Mouse (Mus musculus): Measurements from ENCODE around the gene Nipsnap1.

DNA sequence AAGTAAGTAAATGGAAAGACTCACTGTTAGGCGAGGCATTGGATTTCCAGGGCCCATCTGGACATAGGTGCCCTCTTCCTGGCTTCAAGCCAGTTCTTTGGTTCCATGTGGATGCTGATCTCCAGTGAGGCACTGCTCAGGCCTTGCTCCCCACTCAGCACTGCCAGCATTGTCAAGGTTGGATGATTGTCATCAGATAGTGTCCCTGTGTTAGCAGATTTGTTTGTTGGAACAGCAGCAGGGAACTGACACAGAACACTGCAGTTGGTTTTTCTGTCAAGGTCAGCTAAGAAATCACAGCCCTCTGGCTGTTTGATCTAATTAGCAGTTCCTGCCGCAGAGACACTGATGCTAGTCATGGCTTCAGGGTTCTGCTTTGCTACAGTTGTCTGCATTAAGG lies 47.5 kb downstream of the Nipsnap1 start:
- no peak for TF ChIP-seq POLR2AphosphoS2 (IDR thresholded peaks at IDR 0.05; ENCODE audit: low read depth, low read length)
- TF ChIP-seq MAX (IDR thresholded peaks at IDR 0.05; ENCODE audit: low read length), result no peak
- no peak for TF ChIP-seq CTCF (conservative IDR thresholded peaks at IDR 0.05 in 1 of 2, IDR thresholded peaks at IDR 0.05 in 1 of 2; ENCODE audit: low read depth in 2 of 2, low read length in 2 of 2)
- no peak for TF ChIP-seq E2F4 (IDR thresholded peaks at IDR 0.05; ENCODE audit: insufficient replicate concordance, low read depth, low read length)
- no peak for TF ChIP-seq NELFE (IDR thresholded peaks at IDR 0.05; ENCODE audit: low read depth, low read length)
- no peak for TF ChIP-seq POLR2A (IDR thresholded peaks at IDR 0.05; ENCODE audit: low read depth, low read length)
- TF ChIP-seq SIN3A (IDR thresholded peaks at IDR 0.05; ENCODE audit: low read length), result no peak
- TF ChIP-seq ZNF384 (IDR thresholded peaks at IDR 0.05; ENCODE audit: low read depth, low read length), result no peak
- TF ChIP-seq NRF1 (IDR thresholded peaks at IDR 0.05; ENCODE audit: low read depth, low read length), result no peak
- TF ChIP-seq SMC3 (IDR thresholded peaks at IDR 0.05; ENCODE audit: low read depth, low read length), result no peak

Data from CH12.LX (cell line).